Mouse (Mus musculus): ENCODE results near the gene Scyl3.

Scyl3 gene

DNA sequence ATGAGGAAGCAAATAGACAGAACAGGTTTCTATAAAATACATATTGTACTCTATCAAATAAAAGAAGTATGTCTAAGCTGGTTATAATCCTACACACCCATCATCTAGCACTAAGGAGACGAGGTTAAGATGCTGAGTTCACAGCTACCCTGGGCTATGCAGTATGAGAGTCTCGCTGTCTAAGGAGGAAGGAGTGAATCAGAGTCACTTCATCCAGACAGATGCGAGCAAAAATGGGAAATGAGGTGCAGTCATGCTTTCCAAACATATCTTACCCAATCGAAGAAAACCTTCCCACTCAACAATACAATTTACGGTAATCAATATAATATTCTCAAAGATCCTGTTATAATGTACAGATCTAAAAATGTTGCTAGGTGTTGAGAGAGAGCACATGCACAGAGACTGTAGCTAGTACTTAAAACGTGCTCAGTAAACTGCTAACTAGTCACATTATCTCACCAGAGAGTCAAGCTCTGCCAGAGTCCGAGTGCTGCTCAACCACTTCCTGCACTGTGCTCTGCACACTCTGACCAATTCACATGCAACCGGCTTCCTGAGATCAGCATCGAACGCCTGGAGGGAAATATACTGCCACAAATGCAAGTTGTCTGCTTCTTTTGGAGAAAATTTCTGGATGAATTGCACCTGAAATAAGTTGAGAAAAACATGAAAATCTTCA, 35.2 kb downstream of the Scyl3 start:
- no peak for DNase-seq (ENCODE audit: low read depth, low spot score)

DNA sequence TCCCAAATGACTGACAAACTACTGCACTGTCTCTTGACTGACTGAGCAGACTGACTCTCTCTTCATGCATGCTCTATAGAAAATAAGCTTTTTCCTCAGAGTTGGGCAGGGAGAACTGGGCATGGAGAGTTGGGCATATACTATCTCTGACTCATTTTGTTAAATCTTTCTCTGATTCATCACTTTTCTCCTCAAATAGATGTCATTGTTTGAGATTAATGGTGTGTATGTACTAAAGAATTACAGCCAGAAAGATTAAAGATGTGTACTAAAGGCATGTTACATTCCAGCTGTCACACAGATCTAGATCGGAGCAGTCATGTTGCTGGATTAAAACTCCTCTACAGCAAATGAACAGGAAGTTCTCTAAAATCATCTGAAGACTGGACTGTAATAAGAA, 45.6 kb downstream of the Scyl3 start:
- DNase-seq (ENCODE audit: low read depth, low spot score) = no peak

DNA sequence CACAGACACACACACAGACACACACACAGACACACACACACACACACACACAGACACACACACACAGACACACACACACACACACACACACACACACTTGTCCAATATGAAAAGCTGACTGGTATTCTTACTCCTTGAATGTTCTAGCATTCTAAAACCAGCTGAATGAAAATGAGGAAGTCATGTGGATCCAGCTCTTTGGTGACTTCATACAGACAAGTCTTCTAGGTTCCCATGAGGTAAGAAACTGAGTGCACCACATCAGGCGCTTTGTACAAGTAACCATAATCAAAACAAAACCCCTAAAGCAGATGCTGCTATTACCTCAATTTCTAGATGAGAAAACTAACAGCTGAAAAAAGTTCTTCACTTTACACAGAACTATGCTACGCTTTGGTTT, 46.2 kb downstream of the Scyl3 start:
- no peak for DNase-seq (ENCODE audit: low read depth, low spot score)

DNA sequence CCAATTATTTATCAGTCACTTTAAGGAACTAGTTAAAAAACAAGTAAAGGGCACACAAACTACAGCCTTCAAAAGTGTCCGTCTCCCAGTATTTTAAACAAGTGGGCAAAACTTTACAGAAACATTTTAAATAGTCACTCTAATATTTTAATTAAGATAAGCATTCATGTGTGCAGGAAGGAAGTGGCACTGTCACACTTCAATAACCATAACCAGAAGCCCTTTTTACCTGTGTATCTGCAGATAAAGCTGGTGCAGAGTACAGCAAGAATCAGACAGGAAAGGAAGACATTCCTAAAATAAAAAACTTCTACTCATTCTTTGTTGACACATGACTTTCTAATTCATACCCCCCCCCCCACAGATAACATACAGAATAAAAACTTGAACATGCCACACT, 47.6 kb downstream of the Scyl3 start:
- no peak for DNase-seq (ENCODE audit: low read depth, low spot score)

DNA sequence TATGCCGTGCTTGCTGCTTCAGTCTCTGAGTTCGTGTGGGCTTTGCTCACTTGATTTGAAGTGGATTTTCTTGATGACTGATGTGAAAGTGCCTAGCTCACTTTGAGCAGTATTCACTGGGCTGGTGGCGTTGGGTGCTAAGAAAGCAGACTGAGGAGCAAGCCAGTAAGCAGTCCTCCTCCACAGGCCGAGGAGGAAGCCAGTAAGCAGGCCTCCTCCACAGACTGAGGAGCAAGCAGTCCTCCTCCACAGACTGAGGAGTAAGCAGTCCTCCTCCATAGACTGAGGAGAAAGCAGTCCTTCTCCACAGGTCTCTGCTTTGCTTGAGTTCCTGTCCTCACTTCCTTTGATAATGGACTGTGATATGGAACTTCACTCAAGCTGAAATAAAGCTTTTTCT, 63.5 kb downstream of the Scyl3 start:
- no peak for DNase-seq (ENCODE audit: low read depth, low spot score)

DNA sequence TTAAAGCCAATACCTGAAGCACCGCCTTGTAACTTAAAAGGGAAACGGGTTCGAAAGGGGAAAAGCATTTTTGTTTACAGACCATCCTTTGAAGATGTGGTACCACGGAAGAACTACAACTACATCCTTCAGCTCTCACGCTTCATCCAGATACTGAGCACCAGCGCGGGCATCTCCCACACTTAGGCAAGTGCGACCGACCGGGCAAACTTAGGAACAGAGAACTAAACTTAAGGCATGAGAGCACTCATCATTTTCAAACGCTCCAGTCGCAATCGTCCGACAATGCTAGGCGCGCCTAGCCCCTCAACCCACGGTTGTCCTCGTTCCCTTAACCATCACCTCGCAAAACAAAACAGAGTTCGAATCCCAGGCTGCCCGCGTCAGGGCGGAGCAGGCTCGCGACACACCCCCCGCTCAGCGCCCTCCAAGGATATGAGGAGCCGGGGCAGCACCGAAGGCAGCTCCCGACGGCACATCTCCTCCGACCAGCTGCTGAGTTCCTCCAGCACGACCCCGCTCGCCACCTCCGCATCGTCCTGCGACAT, 65.3 kb downstream of the Scyl3 start:
- no peak for DNase-seq (ENCODE audit: low read depth, low spot score)

DNA sequence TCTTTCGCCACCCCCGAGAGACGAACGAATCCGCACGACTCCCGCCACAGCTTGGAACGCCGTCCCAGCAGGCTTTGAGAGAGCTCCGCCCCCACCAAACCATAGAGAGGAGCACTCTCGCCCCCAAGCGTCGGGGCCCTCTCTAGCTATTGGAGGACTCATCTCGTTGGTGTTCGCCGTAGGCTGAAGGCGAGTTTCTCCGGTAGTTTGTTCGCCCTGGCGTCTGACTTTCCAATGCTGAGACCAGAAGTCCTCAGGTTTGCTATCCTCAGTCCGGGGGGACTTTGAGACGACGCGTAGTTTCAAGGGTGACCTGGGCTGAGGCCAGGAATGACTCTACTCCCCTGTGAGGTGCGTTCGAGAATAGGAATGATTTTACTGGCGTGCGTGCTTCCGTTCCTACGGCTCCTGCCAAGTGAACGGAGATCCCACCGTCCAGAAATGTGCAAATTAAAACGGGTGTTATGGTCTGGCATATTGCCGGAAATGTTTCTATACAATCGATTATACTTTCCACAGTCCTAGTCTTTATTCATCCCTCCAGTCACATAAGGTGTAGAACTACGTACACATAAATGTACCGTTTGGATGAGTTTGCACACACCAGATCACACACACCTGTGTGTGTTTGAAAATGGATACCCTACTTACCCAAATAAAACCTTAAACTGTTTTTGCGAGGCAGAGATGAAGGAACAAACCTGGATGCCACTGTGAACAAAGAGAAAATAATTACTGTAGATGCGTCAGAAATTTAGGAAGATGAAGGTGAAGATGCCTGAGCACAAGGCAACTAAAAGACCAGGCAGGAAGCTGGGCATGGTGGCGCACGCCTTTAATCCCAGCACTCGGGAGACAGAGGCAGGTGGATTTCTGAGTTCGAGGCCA, 66.1 kb downstream of the Scyl3 start, which contains the start of the genes BC055324 and Mettl18:
TSS of gene BC055324 (minus strand) at position 76 of the 888 bp plus-strand sequence.
TSS of gene Mettl18 (plus strand) at position 169 of the 888 bp plus-strand sequence.
- DNase-seq (ENCODE audit: low read depth, low spot score) = peak; percentile 80

DNA sequence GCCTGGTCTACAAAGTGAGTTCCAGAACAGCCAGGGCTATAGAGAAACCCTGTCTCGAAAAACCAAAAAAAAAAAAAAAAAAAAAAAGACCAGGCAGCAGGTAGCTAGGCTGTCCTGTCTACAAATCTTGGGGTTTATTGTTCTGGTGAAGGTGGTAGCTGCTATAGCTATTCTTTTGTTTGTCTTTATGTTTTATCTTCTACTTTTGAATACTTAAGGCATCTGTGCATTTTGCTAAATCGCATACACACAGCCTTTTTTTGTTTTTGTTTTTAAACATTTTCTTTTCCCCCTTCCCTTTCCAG, 66.7 kb downstream of the Scyl3 start:
- no peak for DNase-seq (ENCODE audit: low read depth, low spot score)

DNA sequence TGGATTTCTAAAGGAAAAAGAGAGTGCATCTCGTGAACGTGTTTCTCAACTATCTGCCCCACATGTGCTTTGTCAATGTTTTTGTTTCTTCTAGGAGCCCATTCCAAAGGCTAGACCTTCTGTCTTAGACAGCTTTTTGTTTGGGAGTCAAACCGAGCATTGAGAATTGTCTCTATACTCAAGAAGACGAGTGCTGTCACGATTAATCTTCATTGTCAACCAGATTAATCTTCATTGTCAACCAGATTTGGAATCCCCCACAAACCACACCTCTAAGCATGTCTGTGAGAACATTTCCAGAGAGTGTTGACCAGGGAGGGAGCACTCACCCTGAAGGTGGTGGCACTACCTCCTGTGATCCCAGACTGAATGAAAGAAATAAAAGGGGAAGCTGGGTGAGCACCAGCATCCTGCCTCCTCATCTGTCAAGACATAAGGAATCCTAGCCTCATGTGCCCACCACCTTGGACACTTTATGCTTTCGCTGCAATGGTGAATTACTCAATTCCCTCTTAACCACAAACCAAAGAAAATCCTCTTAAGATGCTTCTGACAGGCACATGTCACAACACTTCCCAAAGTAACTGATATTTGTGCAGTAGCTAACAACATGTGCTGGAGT, 73.0 kb downstream of the Scyl3 start:
- DNase-seq (ENCODE audit: low read depth, low spot score) = no peak

DNA sequence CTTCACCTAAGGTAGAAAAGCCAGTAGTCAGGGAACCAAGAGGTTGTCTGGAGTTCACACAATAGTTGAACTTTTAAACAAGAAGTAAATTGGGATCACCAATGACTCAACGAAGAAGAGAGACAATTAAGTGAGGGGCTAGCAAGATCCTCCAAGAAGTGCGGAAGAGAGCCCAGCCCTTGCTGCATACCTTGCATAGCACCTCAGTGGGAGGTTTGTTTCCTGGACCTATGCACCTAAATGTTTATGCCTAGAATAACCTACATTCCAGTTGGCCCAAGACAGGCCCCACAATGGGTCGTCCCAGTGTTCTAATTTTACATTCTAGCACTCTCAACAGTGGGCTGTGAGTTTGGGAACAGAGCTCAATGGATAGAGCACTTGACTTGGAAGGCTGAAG, 75.4 kb downstream of the Scyl3 start:
- DNase-seq (ENCODE audit: low read depth, low spot score) = no peak
